Mouse (Mus musculus): ENCODE data around the gene Lrrc59.

DNA sequence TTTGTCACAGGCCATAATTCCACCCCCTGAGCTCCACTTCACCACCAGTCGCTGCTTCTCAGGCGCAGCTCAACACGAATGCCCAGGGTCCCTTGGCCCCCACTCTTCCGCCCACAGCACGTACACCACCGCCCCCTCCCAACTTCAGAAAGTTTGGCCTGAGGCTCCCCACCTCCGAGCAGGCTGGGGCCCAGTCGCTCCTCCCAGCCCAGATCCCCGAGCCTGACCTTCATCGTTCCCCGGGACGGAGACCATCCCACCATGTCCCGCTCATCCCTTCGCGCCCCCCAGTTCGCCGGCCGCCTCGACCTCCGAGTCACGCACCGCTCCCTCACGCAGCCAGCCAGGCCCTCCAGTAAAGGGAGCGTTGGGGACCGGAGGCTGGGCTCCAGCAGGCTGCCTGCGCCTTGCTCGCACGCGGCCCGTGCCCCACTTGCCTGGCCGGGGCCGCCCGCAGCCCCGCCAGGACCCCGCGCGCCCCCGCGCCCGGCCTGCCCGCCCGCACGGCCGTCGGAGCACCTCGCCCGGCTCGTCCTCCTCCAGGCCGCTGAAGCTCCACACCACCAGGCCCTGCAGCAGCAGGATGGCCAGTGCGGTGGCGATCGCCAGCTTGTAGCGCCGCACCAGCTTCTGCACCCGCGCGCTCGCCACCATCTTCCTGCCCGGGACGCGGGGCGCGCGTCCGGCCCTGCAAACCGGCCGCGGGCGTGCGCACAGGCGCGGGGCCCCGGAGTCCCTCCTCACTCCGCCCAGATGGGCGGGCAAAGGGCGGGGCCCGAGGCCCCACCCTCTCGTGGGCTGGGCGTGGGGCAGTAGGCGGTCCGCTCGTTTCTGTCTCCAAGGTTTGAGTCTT lies 47.4 kb downstream of the Lrrc59 start, which contains the start of gene Xylt2:
- no peak for TF ChIP-seq CTCF (conservative IDR thresholded peaks at IDR 0.05; ENCODE audit: low read length)
- TF ChIP-seq NANOG (IDR thresholded peaks at IDR 0.05; ENCODE audit: borderline replicate concordance, low read length) = no peak
- no peak for TF ChIP-seq POU5F1 (IDR thresholded peaks at IDR 0.05; ENCODE audit: borderline replicate concordance, low read length)

All from E14TG2a.4 (cell line).